Mouse (Mus musculus) frontal cortex, postnatal 10 days (tissue): Measurements from ENCODE around the gene Zfp870.

Experiments
- DNase-seq, 2 experiments: peaks; one replicate each; pipeline ENCODE4 v3.0.0; 2022; ENCODE audit warnings: low spot score in 2 of 2, mixed read lengths in 1 of 2

The Zfp870 gene

GRCm38 (mm10) chr17:32891239-32892180 lies at the start of gene Zfp870:
Gene Zfp870, minus strand, starts transcription at chr17:32891642.
- peak; percentile 84 to 87 for DNase-seq

DNA sequence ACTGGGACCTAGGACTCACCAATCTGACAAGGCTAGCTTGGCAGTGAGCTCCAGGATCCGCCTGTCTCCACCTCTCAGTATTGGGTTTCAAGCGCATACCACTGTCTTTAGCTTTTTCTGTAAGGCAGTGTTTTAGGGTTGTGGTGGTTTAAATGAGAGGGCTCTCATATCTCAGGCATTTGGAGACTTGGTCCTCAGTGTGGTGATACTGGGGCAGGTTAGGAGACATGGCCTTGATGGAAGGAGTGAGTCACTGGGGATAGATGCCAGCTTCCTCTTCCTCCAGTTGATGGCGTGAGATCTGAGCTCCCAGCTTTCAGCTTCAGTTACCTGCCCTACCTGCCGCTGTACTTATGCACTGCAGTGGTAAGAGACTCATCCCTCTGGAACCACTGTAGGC lies 48.4 kb upstream of the Zfp870 start:
- DNase-seq: no peak

DNA sequence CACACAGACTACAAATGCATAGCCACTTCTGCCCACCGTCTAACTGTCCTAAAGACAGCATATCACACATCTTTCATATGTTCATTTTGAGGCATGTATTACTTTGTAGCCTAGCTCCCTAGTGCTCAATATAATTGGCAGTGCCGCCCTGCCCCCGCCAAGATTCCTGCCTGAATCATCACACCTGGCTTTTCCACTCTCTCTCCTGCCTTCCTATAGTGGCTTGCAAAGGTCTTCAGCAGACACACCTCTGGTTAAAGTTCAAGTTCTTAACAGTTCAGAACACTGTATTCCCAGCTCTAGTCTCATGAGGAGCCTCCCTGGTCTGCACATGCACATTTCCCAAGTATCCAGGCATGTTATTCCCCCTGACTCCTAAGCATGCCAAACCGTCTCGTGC lies 36.4 kb upstream of the Zfp870 start:
- DNase-seq: no peak

GRCm38 (mm10) chr17:32924658-32925312 lies 33.3 kb upstream of the Zfp870 start:
- DNase-seq: peak; percentile 40 to 52

- DNase-seq: no peak
These were observed 32.2 kb upstream of the Zfp870 start for GRCm38 (mm10) chr17:32923681-32924080.

GRCm38 (mm10) chr17:32919123-32919522 lies 27.7 kb upstream of the Zfp870 start:
- DNase-seq: no peak

GRCm38 (mm10) chr17:32917131-32917530 lies 25.7 kb upstream of the Zfp870 start, which contains the start of gene Cyp4f14:
Gene Cyp4f14, minus strand, starts transcription at chr17:32917342.
- DNase-seq: peak in 1 of 2 experiments; percentile 8

DNA sequence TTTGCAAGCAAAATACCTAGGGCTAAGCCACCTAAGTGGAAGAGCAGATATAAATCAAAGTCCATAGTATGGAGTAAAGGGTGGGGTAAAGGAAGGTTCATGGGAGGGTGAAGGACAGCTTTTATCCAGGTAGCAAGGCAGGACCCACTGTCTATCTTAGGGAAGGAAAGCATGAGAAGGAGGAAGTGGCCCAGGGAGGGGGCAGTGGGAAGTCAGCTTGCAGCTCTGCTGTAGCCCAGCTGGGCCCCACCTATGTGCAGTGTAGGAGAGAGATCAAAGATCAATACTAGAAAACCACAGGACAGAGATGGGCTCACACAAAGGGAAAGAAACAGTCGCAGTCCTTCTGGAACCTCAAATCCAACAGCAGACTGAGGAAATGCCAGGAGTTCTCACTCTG lies 24.6 kb upstream of the Zfp870 start:
- no peak for DNase-seq

DNA sequence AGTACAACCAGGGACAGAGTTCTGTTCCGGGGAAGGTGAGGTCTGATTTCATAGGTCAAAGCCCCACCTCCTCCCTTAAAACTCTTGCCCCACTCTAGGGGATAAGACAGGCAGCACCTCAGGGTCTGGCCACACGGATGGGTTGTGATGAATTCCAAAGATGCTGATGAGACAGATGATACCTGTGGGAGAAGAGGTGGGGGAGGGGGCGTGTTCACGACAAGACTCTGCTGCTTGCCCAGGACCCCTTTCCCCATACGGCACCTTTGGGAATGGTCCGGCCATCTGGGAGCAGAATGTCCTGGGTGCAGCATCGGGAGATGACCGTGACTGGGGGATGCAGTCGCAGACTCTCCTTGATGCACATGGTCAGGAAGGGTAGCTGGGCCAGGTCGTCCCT lies 14.7 kb upstream of the Zfp870 start:
- DNase-seq: no peak

- DNase-seq: no peak
These were observed 13.8 kb upstream of the Zfp870 start for GRCm38 (mm10) chr17:32905239-32905638.

- no peak for DNase-seq
These were observed 13.0 kb upstream of the Zfp870 start for GRCm38 (mm10) chr17:32904414-32904813.

DNA sequence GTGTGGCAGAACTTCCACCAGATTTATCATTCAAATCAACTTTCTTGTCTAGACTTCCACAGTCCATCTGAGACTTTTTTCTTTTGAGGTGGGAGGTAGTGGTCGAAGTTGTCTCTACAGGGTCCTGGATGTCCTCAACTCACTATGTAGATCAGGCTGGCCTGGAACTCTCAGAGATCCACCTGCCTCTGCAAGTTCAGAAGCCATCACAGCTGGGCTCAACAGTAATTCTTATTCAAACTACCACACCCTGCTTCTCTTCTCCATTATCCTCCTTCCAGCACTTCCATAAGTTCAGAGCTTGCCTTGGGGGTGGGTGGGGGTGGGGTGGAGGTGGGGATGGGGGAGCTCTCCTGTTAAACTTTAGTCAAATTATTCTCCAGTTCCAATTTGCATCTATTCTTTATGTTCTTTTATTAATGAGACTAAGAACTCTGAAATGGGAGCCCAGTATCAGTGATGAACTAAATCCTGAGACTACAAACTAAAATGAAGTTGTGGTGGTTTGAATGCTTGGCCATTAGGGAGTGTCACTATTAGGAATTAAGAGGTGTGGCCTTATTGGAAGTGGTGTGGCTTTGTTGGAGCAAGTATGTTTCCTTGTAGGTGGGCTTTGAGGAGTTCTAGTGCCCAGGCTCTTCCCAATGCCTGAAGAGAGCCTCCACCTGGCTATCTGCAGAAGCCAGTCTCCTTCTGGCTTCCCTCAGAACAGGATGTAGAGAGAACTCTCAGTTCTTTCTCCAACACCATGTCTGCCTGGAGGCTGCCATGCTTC lies 10.5 kb upstream of the Zfp870 start:
- DNase-seq: no peak

DNA sequence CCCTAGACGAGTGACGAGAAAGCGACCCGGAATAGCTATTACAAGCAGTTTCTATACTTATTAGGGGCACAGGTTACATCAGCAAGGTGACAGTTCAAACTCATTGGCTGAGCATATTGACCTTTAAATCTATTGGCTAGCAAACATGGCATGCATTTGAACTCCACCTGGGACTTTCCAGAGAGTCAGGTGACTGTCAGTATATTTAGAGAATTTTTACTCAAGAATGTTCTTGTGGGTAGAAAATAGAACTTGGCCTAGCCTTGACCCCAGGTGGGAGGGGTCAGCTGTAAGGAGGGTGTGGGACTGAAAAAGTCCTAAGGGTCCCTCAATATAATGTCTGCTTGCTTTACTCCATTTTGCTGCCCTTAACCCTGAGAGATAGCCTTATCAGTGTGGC lies 4.0 kb upstream of the Zfp870 start:
- no peak for DNase-seq

- no peak for DNase-seq
These were observed 2.5 kb upstream of the Zfp870 start for GRCm38 (mm10) chr17:32893901-32894300.

DNA sequence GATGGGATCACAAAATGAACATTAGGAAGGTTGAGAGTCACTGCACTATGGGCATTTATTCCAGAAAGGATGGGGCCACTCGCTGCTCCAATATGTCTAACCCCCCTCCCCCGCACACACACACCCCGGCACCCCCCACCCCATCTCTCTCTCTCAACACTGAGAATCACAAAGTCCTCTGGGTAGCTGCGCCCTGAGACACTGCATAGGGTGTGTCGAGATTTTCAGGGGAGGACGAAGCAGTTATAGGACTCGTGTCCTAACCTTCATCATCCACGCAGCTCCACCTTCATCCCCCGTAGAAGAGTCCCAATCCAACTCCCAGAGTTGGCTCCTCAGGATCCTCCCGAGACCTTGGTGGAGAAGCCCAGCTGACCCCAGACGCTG lies 597 bp downstream of the Zfp870 start:
- DNase-seq: no peak

- no peak for DNase-seq
These were observed 1.8 kb downstream of the Zfp870 start for GRCm38 (mm10) chr17:32889611-32890010.

DNA sequence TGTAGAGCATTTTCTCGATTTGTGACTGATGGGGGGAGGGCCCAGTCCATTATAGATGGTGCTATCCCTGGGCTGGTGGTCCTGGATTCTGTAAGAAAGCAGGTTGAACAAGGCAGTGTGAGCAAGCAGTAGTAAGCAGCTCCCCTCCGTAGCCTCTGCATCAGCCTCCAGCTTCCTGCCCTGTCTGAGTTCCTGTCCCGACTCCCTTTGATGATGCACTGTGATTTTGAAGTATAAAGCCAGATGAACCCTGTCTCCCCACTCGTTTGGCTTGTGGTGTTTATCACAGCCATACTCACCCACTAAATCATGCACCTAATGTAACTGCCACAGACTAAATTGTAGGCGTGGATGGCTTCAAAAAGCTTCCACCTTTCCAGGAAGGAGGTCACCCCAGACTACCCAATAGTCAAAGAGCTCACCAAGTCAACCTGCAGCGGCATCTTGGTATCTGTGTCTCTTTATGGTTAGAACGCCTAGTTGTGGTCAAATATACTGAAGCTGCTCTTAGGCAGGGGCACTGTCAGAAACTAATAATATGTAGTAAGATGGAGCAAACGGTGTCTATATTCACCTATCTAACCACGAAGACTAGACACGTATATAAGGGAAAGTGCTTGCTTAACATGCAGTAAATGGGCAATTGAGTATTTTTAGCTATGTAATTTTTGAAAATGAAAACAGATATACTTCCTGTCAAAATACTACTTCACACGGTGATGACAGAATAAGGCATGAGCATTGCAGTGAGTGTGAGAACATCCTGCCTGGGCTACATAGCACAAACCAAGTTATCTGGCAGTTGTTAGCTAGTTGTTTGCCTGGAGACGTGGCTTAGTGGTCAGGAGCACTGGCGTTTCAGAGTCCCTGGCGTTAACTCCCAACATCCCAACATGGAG lies 10.9 kb downstream of the Zfp870 start:
- DNase-seq: no peak

- DNase-seq: no peak
These were observed 12.7 kb downstream of the Zfp870 start for GRCm38 (mm10) chr17:32878773-32879172.

DNA sequence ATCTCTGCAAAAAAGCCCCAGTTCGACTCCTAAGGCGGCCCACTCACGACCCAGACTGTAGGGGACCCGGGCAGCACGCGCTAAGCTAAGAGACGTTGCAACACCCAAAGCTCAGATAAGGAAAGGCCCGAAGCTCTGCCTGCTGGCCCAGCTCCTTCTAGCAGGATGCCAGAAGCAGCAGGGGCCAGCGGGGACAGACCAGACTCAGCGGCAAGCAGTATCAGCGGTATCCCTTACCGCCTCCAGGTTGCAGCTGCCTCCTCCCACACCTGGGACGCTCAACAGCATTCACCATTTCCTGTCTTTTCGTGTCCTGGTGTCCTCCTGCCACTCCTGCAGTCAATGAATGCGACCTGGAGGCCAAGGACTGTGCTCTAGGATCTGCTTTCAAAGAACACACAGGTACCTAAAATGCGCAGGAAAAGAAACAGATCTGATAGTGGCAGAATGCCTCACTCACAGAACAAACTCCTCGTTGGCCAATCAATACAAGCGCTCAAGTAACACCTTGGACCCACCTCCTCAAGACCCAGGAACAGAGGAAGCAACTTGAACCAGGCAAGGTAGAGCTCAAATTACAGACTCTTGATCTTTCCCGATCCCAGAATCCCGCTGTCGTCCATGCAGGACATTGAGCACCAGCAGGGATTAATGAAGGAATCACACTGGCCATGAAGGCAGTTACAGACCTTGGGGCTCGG lies 13.8 kb downstream of the Zfp870 start:
- DNase-seq: no peak

- no peak for DNase-seq
These were observed 18.7 kb downstream of the Zfp870 start for GRCm38 (mm10) chr17:32872696-32873095.

- DNase-seq: no peak
These were observed 19.4 kb downstream of the Zfp870 start for GRCm38 (mm10) chr17:32872091-32872490.
